Mouse (Mus musculus): ENCODE data around the gene Adgrg5. TPM values are rescaled to one million over a fixed set of nuclear protein-coding genes. Genes with fewer than 3 reads are reported as not detected.

The Adgrg5 gene
- polyA plus RNA-seq, 1 experiment = 13.2 TPM

- WGBS = 35% methylated on average over 1 of the region's 1 CpGs
- no peak for DNase-seq (ENCODE audit: low read depth, low spot score)
Observed at GRCm38 (mm10) chr8:94956078-94956574, 32.6 kb downstream of the Adgrg5 start.

- no peak for DNase-seq (ENCODE audit: low read depth, low spot score)
- 52% methylated on average over 1 of the region's 1 CpGs for WGBS
Observed at GRCm38 (mm10) chr8:94962201-94962600, 38.7 kb downstream of the Adgrg5 start.

- 32% methylated on average over 10 of the region's 10 CpGs for WGBS
- no peak for DNase-seq (ENCODE audit: low read depth, low spot score)
Observed at GRCm38 (mm10) chr8:94964828-94965227, 41.3 kb downstream of the Adgrg5 start.

DNA sequence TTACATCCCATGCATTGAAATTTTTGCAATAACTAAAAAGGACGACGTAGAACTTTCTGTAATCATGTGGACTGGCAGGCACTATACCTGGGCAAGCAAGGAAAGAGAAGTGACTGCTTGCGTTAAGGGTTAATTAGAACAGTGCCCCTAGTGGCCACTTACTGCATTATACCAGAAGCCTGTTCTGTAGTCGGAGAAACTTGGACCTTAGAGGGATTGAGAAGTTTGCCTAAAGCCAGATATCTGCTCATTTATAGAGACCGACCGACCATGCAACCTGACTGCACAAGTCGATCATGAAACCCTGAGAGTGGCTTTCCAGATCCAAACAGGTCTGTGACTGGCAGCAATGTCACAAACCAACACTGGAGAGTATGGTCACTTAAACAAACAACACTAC, 43.1 kb downstream of the Adgrg5 start:
- 5% methylated on average over 7 of the region's 7 CpGs for WGBS
- DNase-seq (ENCODE audit: low read depth, low spot score) = no peak

DNA sequence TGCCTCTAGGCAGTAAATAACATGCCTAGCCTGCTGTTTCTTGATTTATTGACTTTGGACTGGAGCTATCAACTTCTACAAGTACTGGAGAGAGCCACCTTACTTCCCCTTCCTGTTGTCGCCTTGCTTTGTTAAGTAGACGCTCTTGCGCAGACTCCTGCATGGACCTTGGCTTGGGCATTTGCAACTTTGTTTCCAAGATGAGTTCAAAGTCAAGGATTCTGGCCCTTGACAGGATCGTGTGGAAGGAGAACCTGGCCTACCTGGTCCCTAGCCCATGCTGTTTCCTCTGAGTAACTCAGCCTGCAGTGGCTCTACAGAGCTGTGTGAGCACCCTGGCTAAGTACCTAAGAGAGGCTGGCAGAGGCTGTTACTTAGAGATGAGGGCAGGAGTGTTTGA, 43.6 kb downstream of the Adgrg5 start:
- WGBS = 19% methylated on average over 4 of the region's 4 CpGs
- DNase-seq (ENCODE audit: low read depth, low spot score) = no peak

GRCm38 (mm10) chr8:94967554-94967953, 44.1 kb downstream of the Adgrg5 start:
- 45% methylated on average over 3 of the region's 3 CpGs for WGBS
- DNase-seq (ENCODE audit: low read depth, low spot score) = no peak

DNA sequence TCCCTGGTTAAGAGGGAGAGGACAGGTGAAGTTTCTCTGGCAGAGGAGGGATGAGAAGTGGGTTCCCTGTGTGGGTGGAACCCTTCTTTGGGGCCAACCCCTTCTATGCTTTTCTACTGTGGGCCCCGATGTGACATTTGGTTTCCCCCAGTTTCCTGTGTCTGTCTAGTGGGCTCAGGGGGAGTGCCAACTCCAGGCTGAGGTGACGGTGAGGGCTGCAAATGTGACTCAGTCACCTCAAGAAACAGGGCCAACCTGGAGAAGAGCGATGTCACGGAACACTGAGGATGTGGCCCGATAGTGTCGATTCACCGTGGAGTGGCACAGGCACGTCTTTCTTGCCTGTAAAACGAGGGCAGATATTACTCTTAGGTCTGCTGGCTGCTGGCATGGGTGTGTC, 49.8 kb downstream of the Adgrg5 start:
- WGBS = 84% methylated on average over 9 of the region's 9 CpGs
- DNase-seq (ENCODE audit: low read depth, low spot score) = no peak

DNA sequence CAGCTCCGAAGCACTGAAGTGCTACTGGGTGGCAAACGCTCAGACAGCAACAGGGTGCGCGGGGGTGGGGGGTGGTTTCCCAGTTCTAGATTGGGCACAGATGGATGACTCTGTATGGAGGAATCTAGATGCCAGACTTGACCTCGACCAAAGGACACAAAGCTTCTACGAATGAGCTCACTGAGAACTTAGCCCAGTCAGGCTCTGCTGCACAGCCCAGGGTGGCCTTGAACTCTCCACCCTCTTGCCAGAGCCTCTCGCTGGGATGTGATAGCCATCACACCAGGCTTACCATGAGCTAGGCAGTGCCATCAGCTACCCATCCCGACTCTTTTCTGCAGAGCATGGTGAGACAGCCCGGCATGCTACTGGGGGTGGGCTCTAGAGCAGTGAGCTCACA, 50.3 kb downstream of the Adgrg5 start:
- DNase-seq (ENCODE audit: low read depth, low spot score) = no peak
- 70% methylated on average over 9 of the region's 9 CpGs for WGBS

DNA sequence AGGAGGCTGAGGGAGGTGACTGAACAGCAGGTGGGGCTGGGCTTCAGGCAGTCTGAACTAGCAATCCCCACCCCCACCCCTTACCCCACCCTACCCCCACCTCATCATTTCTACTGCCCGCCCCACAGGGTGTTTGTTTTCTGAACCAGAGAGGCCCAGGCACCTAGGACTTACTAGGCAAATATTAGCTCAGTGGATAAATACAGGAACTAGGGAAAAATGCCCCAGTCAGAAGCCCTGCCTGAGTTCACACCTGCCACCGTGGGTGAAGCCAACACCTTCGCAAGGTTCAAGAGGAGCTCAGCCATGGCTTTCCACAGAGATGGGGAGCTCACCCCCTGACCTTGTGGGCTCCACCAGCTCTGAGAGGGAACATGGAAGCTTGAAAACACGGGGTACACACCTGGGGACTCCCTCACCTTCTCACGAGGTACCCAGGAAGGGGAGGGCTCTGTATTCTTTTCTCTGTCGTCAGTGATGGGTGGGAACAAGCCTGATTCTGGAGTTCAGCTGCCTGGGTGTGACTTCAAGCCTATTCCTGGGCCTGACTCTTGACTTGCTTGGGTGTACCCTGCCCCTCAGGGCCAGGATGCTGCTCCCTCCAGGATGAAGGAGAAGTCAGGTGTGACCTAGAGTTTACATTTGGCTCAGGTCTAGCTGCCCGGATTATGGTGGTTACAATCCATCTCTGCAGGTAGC, 51.1 kb downstream of the Adgrg5 start, which contains the start of gene Adgrg1:
Adgrg1 (plus strand) TSS at position 285 of the 699 bp plus-strand sequence.
- WGBS = 21% methylated on average over 7 of the region's 7 CpGs
- DNase-seq (ENCODE audit: low read depth, low spot score) = no peak

GRCm38 (mm10) chr8:94976651-94977417, 53.3 kb downstream of the Adgrg5 start:
- no peak for DNase-seq (ENCODE audit: low read depth, low spot score)

GRCm38 (mm10) chr8:94978131-94978530, 54.6 kb downstream of the Adgrg5 start:
- WGBS = 25% methylated on average over 9 of the region's 9 CpGs
- DNase-seq (ENCODE audit: low read depth, low spot score) = no peak

More at GRCm38 (mm10) chr8:94976651-94977417, 53.3 kb downstream of the Adgrg5 start:
- WGBS = 7% methylated on average over 17 of the region's 17 CpGs

GRCm38 (mm10) chr8:94978593-94979319, 55.3 kb downstream of the Adgrg5 start:
- WGBS = 43% methylated on average over 13 of the region's 13 CpGs
- no peak for DNase-seq (ENCODE audit: low read depth, low spot score)

GRCm38 (mm10) chr8:94980176-94980575, 56.7 kb downstream of the Adgrg5 start:
- 90% methylated on average over 5 of the region's 5 CpGs for WGBS

GRCm38 (mm10) chr8:94980976-94981375, 57.5 kb downstream of the Adgrg5 start:
- WGBS = 61% methylated on average over 8 of the region's 8 CpGs

More at GRCm38 (mm10) chr8:94980176-94980575, 56.7 kb downstream of the Adgrg5 start:
- DNase-seq (ENCODE audit: low read depth, low spot score) = no peak

GRCm38 (mm10) chr8:94981848-94982247, 58.4 kb downstream of the Adgrg5 start:
- WGBS = 62% methylated on average over 7 of the region's 7 CpGs
- no peak for DNase-seq (ENCODE audit: low read depth, low spot score)

More at GRCm38 (mm10) chr8:94980976-94981375, 57.5 kb downstream of the Adgrg5 start:
- DNase-seq (ENCODE audit: low read depth, low spot score) = no peak

- WGBS = 20% methylated on average over 5 of the region's 5 CpGs
- no peak for DNase-seq (ENCODE audit: low read depth, low spot score)
Observed at GRCm38 (mm10) chr8:94983146-94983545, 59.7 kb downstream of the Adgrg5 start.

DNA sequence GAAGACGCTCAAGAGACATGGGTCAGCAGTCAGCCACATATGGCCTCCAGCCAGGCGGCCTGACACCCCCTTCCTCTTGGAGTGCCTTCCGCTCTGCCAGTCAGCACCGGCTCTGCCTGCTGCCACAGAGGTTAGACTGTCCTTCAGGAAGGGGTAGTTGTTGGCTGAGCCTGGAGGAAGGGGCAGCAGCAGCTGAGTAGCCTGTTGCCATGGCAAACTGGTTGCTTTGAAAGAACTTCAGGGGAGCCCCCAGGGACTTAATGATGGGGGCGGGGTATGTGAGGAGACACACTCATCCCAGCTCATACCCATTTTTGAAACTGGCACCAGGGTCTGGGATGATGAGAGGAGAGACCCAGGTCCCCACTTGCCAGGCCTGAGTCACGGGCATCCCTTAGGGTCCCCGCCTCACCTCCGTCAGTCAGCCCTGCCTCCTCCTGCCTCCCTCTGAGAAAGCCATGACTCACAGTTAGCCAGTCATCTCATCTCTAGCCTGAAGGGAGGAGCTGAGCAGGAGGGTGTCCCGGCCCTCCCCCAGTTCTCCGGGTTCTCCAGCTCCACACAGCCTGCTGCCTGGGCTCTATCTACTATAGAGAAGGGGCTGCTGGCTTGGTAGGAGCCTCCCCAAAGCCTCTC, 60.5 kb downstream of the Adgrg5 start:
- WGBS = 57% methylated on average over 10 of the region's 10 CpGs
- no peak for DNase-seq (ENCODE audit: low read depth, low spot score)

DNA sequence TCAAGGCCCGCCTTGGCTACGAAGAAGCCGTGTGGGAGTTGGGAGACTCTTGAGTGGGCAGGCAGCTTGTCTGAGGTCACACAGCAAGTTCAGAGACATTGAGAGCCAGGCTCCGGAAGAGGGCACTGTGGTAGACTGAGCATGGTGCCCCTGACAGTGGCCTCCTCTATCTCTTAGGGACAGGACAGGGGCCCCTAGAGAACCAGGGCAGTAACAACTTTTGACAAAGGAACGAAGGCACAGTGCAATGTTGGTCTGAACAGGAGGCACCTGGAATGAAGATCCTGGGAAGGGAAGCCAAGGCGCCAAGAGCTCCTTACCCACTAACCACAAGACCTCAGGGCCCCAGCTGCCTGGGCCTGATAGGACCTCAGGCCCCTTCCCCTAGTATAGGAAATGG, 61.5 kb downstream of the Adgrg5 start:
- WGBS = 78% methylated on average over 6 of the region's 6 CpGs
- DNase-seq (ENCODE audit: low read depth, low spot score) = no peak

DNA sequence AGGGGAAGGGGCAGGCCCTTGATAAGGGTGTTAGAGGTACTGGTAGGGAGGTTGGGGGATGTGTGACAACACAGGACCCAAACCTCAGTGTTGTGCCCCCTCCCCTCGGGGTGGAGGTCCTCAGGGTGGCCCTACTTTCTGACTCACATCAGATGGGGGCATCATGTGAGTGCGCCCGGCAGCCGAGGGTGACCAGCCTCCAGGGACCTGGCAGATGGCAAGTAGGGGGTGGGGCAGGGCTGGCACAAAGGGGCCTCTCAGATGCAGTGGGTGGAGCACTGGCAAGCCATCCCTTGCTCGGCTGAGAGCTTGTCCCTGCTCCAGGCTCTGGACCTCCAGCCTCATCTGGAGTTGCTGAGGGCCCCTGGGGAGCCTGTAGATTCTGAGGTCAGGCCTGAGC, 63.2 kb downstream of the Adgrg5 start:
- no peak for DNase-seq (ENCODE audit: low read depth, low spot score)
- WGBS = 29% methylated on average over 5 of the region's 5 CpGs

- WGBS = 86% methylated on average over 7 of the region's 7 CpGs
- no peak for DNase-seq (ENCODE audit: low read depth, low spot score)
Observed at GRCm38 (mm10) chr8:94987553-94987952, 64.1 kb downstream of the Adgrg5 start.
